Mouse (Mus musculus) thymus, postnatal 14 days (tissue): ENCODE data around the gene Gm42372.

Source experiments
- DNase-seq: peaks from one replicate; pipeline ENCODE4 v3.0.0; 2021

Gene Gm42372

DNA sequence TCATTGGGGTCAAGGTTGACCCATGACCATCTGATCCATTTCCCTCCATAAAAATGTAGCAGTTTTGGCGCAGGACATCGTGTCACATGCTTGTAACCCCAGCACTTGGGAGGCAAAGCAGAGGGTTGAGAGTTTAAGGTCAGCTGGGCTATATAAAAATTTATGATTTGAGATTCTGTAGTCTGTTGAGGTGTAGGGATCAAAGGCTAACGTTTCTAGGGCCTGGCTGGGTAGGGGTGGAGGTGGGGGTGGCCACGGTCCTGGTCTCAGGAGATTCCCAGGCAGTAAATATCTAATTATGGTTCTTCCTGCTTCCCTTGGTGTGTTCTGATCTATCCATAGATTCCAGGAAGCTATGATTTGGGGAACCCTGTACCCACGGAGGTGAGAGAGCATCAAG is 21.2 kb upstream of the Gm42372 start:
- no peak for DNase-seq

DNA sequence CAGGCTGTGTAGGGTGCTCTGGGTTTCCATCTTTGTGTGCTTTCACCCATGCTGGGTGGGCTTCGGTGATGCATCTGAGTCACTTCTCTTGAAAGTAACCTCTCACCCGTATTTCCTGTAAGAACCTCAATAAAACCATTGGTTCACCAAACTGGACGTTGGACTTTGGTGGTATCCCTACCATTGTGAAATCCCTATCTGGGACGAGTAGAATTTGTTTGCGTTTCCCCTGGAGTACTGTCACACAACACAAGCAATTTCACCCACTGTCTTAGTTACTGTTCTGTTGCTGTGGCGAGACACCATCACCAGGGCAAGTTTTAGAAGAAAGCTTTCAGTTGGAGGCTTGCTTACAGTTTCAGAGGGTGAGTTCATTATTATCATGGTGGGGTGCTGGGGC is 14.5 kb upstream of the Gm42372 start:
- DNase-seq, result no peak

DNA sequence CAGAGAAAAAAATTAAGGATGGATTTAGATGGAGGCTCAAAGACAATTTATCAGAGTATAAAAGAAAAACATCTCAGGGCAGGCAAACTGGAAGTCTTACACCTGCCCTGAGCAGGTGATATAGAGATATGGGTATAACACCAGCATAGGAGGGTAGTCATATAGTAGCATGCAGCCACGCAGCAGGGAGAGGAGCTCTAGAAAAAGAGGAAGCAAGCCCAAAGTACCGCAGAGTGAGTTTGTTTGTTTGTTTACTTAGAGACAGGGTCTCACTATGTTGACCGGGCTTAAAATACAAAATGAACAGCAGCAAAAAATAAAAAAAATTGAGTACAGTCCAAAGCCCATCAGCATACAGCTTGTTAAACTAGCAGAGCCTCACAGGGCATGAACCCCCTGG is 11.7 kb upstream of the Gm42372 start:
- DNase-seq, result no peak

DNA sequence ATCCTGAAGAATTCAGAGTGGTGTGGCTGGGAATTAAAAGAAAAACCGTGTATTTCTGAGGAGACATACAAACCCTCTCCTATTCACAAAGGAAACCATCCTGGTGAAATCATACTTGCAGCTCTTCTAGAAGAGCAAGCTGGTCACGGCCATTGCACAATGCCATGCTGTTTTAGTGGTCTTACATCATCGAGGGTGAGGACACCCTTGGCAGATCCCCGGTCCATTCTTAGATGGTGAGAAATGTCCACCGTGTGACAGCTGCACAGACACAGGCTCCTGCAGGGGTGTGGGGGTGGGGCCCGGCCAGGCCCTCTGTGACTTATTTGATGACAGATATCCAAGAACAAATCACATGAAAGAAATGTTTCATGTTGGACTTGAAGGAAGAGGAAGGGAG is 8.9 kb upstream of the Gm42372 start:
- DNase-seq, result no peak

DNA sequence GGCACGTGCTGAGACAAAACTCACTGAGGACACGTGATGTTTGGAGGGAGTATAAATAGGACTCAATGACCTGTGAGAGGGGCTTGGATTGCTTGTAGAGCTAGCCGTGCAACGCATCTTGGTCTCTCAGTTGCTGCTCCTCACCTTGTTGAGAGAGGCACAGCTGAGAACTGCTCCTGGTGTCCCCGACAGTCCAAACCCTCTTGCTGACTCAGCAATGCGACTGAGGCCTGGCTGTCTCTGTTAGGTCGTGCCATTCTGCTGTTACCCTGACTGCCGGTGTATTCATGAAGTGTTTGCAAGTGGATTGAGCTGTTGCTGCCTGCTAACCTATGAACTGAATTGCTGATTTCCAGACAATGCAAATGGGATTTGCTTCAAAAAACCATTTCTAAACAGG is 6.6 kb upstream of the Gm42372 start:
- no peak for DNase-seq

DNA sequence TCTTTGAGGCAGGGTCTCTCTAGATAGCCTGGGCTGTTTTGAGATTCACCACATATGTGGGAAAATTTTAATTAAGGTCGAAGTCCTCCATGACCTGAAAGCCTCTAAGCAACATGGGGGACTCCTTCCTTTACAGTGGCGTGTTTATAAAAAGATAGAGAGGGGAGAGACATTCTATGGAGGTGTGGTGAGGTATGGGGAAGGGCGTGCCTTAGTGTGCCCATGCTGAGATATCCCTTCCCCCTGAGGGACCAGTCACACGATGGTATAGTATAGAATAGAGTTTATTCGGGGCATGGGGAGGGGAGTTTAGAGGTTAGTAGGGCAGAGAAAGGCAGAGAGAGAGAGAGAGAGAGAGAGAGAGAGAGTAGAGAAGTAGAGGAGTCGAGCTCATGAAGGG is 4.7 kb upstream of the Gm42372 start:
- DNase-seq, result no peak

DNA sequence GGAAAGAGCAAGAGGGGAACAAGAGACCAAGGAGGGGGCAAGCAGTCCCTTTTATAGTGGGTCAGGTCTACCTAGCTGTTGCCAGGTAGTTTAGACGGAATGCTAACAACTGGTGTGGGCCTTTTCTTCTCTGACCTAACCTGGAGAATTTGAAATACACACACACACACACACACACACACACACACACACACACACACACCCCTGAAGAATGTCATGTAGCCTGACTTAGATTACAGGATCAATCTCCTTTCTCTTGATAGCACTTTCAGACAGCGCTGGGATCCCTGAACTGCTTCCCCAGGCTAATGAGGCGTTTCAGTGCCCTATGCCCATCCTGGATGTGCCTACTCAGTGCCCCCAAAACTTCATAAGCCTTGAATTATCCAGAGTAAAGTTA is 4.3 kb upstream of the Gm42372 start:
- DNase-seq, result no peak

DNA sequence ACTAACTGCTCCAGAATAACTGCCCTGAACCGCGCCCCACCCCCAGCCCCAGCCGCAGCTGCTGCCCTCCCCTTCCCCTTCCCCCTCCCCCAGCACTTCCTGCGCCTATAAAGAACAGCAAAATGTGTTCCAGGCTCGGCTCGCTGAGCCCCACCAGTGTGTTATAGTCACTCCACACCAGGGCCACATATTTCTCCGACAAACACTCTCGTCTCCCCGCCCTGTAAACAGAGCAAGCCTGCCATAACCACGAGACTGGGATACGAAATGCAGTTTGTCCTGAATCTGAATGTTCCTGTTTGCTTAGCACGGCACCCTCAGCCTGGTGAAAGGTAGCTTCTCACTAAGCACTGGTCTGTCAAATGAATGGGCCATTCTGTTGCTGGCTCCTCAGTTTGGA is 2.5 kb upstream of the Gm42372 start:
- DNase-seq, result peak; percentile 91

DNA sequence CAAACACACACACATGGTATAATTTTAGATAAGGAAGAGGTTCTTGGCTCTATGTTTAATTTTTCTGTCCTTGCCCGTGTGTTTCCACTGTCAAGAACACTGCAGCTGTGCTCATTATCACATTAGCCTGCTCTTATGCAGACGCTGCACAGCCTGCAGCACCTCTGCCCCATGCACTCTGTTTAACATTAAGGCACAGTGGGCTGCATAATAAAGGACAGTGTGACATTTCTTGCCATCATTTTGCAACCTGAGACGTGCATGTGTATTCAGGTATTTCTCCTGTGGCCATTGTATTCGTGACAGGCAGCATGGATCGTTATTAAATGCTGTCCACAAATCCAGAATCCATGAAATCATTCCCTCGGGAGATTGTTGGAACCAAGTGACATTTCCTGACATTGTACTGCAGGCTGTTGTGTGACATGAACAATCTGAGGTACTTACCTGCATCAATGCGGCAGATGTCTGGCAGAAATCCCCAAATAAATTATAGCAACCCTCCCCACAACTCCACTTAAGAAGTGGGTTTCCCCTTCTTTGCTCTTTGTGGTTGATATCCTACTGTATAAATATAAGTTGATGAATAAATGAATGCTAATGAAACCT is 4.8 kb downstream of the Gm42372 start:
- DNase-seq, result no peak

DNA sequence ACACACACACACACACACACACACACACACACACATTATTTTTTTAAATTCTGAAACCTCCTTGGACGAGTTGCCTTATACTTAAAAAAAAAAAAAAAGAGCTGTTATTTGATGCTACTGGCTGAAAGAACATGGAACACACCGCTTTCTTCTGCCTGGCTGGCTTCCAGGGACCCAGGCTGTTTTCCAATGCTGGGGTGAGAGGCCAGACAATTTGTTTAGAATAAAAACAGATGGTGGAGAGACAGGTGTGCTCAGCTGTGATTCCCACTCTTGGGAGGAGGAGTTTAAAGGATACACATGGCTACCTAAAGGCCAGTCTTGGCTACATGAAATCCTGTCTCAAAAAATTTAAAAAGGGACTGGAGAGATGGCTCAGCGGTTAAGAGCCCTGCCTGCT is 5.5 kb downstream of the Gm42372 start:
- no peak for DNase-seq

DNA sequence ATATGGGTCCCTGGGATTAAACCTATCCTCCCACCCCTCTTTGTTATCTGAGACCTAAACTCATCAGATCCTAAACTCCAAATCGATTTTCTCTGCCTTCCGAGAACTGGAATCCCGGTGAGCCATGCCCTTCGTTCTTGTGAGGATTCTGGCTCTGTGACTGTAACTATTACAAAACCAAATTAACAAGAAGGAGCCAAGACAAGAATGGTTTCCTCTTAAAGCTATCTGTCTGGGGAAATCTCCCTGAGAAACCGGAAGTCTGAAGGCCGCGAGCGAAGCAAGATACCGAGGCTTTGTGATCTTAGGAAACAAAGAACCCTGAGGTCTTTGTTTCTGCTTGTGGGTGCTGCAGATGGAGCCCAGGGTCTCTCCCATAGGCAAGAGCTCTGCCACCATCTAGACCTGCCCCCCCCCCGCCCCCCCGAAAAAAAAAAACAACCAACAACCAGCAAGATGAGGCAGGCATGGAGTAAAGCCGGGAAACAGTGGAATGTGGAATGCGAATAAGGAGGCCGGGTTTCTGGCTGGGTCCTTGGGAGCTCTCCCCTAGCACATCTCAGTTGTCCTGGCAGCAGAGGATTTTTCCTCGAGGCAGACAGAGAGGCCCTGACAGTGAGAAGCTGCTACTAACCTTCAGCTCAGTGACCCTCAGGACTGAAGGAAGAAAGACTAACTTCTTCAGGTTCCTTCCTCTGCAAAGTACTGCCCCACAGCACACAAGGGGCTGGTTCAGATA is 7.3 kb downstream of the Gm42372 start:
- peak; percentile 62 for DNase-seq

DNA sequence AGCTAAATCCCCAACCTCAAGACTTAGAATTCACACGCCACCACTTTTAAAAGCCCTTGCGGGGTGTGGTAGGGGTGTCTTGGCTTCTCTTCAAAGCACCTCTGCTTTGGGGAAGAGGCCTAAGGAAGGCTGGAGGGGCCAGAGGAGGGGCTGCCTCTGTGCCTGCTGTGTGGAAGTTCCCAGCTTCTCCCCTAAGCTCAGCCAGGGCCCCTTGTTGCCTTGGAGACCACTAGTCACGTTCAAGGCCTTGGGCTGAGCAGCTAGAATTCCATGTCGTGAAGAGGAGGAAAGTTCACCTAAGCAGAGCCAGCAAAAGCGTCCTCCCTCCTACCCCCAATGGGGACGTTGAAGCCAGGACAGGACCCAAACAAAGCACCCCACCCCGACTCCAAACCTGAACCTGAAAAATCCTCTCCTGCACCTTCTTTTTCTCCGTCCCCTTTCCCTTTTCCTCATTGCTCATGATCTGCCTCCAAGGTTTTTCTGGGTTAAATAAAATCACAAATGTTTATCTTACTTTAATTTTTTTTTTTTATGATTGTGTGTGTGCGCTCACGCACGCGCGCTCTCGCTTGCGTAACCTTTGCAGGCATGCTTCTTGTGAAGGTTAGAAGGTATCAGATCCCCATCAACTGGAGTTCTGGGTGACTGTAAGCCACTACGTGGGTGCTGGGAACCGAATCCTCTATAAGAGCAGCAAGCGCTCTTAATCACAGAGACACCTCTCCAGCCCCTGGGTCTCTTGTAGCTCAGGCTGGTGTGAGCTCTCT is 9.0 kb downstream of the Gm42372 start:
- no peak for DNase-seq

DNA sequence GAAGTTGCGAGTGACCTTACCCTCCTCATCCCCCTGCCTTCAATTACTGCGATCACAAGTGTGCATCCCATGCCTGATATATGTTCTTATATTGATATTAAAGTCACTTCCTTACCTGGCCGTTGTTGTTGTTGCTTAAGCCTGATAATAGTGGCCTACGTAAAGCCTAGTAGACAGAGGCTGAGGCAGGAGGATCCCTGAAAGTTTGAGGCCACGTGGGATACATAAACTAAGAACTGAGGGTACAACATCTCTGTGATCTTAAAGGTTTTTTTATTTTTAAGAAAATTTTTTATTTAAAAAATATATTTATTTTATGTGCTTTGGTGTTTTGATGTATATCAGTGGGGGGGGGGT is 9.5 kb downstream of the Gm42372 start, which contains the start of gene Ccdc8:
Gene Ccdc8, plus strand, starts transcription at position 258 of the 357 bp plus-strand sequence.
- no peak for DNase-seq

DNA sequence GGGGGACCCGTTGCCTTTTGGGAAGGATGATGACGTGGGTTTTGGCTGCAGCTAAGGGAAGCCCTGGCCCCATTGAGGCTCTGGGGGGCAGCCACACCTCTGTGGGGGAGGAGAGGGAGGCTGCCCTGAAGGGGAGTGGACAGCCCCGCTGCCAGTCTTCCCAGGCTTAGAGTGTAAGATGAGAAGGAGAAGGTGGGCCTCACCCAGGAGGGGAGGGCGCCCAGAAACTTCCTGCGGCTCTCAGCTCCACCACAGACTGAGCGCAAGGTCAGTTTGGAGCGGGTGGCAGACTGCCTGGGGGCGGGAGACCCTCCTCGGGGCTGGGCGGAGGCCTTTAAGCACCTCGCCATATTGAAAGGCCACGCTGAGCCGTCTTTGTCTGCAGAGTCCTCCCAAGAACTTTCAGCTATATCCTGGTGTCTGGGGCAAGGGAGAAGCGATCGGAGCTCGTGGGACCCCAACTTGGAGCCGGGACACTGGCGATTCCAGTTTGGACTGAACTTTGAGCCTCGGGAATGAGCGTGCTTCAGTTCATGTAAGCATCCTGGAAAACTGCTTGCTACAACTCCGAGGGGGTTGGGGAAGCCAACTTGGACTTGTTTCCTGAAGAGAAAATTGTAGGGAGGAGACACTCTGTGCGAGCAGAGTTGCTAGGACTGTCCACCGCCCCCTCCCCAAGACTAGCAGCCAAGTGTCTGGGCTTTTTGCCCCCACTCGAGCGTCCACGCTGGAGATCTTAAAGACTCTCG is 10.9 kb downstream of the Gm42372 start:
- no peak for DNase-seq

DNA sequence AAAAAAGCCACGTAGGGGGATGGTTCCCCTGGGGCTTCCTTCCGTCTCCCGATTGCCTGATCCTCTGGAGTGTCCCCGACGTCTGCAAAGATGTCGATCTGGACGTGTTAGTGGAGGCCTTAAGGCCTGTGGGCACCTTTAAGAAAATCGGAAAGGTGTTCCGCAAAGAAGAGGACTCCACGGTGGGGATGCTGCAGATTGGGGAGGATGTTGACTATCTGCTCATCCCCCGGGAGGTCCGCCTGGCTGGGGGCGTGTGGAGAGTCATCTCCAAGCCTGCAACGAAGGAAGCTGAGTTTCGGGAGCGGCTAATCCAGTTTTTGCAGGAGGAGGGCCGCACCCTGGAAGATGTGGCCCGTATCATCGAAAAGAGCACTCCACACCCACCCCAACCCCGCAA is 11.5 kb downstream of the Gm42372 start:
- DNase-seq, result no peak

DNA sequence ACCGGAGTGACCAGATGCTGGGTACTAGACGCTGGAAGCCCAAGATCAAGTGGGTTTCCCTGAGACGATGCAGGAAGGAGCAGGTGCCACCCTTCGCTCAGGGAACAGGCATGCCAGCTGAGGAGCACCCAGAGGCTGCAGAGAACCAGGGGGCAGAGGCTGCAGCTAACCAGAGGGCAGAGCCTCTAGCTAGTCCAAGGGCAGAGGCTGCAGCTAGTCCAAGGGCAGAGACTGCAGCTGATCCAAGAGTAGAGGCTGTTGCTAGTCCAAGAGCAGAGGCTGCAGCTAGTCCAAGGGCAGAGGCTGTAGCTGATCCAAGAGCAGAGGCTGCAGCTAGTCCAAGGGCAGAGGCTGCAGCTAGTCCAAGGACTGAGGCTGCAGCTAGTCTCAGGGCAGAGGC is 12.5 kb downstream of the Gm42372 start:
- no peak for DNase-seq

DNA sequence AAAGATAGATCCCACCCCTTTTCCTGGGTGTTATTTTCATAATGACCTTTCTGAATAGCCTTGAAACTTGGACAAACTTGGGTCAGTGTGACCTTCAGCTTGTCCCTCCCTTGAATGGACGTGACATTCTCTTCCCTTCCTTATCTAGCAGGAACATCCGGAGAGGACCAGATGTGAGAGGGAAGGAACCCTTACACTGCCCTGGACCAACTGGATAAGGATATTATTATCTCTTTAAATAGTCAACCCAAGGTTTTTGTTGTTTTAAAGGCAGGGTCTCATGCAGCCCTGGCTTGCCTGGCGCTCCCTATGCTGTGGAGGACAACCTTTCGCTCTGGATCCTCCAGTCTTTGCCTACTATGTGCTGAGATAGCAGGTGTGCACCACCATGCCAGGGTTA is 16.3 kb downstream of the Gm42372 start:
- no peak for DNase-seq

DNA sequence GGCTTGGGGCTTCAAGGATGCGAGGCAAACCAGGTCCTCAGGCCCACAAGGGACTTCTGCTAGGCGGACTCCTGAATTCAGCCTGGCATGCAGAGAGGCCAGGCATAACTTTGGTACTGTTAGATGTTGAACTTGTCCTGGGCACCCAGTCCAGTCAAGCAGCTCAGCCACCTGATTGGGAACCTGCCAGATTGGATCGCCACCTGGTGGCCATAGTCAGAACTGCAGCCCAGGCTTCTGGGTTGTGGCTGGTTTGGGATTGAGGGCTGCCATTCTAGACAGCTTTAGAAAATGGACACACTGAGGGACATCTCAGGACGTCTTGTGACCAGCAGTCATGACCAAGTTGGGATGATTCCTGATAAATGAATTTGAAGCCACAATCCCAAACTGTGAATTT is 16.8 kb downstream of the Gm42372 start:
- DNase-seq, result peak; percentile 89

DNA sequence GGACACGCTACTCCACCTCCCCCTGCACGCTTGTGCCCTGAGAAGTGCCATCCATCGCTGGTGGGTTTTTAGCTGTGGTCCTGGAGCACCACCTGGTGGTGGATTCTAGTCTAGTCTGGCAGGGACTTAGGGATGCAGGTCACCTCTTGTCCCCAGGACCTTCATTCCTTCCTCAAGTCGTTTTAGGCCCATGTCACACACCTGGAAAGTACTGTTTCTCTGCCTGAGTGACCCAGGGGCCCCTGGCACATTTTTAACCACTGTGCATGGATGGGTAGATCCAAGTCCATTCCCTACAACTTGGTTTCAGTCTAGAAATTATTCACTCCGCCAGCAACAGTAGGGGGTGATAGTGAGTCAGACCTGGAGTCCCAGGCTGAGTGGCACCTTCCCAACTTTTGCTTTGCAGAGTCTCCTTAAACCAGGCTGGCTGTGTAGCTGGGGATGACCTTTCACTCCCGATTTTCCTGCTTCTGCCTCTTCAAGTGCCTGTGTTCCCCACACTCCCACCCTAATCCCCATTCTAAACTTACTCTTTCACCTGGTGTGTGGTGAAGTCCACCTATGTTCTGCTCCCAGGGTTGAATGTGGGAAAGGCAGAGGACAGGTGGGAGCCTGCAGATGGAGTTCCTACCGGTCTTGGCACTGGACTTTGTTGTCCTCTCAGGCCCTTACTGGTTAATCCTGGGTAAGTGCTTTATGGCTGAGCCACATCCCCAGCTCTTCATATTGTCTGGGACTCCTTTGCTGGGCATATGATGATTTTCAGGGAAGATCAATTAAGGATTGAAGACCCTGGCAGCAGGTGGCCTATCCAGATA is 19.7 kb downstream of the Gm42372 start:
- peak; percentile 89 for DNase-seq

DNA sequence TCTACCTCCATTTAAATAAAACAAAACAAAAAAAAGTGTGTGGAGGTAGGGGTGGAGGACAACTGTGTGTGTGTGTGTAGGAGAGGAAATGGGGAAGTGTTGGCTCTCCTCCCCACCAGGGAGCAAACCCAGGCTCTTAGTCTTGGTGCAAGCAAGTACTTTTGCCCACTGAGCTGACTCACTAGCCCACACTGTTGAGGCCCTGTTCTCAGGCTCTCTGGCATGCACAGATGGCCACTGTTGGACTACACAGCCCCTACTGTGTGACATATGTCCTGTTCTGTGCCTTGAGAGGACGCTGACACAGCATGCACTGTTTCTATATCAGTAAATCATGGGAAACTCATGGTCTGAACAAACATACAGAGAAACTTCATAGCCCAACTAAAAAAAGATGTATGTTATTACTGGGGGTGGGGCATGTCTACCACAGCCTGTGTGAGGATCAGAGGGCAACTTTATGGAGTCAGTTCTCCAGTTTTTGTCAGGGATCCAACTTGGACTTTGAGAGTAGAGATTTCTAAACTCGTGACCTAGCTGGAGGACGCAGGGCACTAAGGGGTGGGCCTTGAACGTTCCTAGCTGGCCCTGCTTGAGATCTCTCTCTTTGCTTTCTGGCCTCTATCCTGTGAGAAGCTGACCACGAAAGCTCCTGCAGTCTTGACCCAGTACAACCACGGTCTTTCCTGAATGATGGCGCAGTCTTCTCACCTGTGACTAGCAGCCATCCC is 20.5 kb downstream of the Gm42372 start:
- DNase-seq, result no peak

DNA sequence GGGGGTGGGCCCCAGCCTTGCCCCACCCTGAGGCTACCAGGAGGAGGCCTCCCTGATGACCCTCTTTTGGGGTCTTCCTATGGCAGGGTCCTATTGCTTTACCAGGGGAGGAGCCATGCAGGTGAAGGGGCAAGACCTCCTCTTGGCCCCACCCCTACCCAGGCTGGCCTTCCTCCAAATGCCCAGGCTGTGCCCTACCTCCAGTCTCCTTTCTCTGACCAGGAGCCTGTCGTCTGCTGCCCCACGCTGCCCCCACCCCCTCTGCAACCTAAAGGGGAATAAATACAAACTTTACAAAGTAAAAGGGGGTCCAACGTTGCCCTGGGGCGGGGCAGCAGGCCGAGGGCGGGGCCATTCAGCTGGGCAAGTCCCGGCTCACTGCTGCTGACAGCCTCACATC is 21.8 kb downstream of the Gm42372 start:
- no peak for DNase-seq

DNA sequence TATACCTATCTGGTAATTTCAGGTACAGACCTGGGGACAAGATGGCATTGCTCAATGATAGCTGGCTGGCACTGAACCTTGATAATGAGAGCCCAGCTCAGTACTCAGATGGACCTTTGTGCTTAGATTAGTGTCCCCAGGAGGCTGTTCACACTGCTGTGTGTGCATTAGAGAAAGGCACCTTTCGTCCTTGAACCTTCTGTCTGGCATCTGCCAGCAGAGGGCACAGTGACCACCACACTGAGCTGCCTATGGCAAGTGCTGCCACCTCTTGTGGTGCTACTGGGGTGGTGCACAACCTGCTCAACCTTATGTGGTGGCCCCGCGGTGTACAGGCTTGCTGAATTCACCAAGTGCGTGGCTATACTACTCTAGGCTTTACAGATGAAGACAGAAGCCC is 24.4 kb downstream of the Gm42372 start:
- peak; percentile 68 for DNase-seq
